Mouse (Mus musculus): Measurements from ENCODE around the gene Plaa. TPM values are rescaled to one million over a fixed set of nuclear protein-coding genes. Genes with fewer than 3 reads are reported as not detected.
"Not testable (repeated sequence)": the region's sequence is repeated elsewhere in the genome, so short reads cannot be mapped to it uniquely, and the experiment has no call there.

Plaa gene
- 10 to 100 TPM; 49.9 to 52.3 TPM for total RNA-seq (2021)

GRCm38 (mm10) chr4:94603031-94603629 is at the start of gene Plaa:
TSS of gene Plaa (minus strand) at chr4:94603244.
- peak; percentile 90 for DNase-seq

GRCm38 (mm10) chr4:94650426-94651175 is 47.6 kb upstream of the Plaa start:
- not testable (repeated sequence) for DNase-seq

- DNase-seq, result no peak
Observed at GRCm38 (mm10) chr4:94649920-94650319, 46.9 kb upstream of the Plaa start, which contains the start of gene Lrrc19. TSS of gene Lrrc19 (minus strand) at chr4:94650144.

- DNase-seq, result no peak
Observed at GRCm38 (mm10) chr4:94643141-94643540, 40.1 kb upstream of the Plaa start.

GRCm38 (mm10) chr4:94620077-94620476 is 17.0 kb upstream of the Plaa start:
- no peak for DNase-seq

GRCm38 (mm10) chr4:94614627-94615006 is 11.6 kb upstream of the Plaa start:
- no peak for DNase-seq

- DNase-seq, result peak; percentile 95
Observed at GRCm38 (mm10) chr4:94613972-94614626, 11.1 kb upstream of the Plaa start, which contains the start of gene Ift74. TSS of gene Ift74 (plus strand) at chr4:94614491.

GRCm38 (mm10) chr4:94610339-94610738 is 7.3 kb upstream of the Plaa start:
- no peak for DNase-seq

- no peak for DNase-seq
Observed at GRCm38 (mm10) chr4:94605591-94605990, 2.5 kb upstream of the Plaa start.

GRCm38 (mm10) chr4:94604452-94605019 is 1.5 kb upstream of the Plaa start:
- DNase-seq, result no peak

- no peak for DNase-seq
Observed at GRCm38 (mm10) chr4:94602496-94603030, 481 bp downstream of the Plaa start.

GRCm38 (mm10) chr4:94601395-94601794 is 1.6 kb downstream of the Plaa start:
- DNase-seq, result no peak

GRCm38 (mm10) chr4:94592709-94593108 is 10.3 kb downstream of the Plaa start:
- DNase-seq, result no peak

- no peak for DNase-seq
Observed at GRCm38 (mm10) chr4:94591765-94592381, 11.2 kb downstream of the Plaa start.

GRCm38 (mm10) chr4:94572677-94573076 is 30.4 kb downstream of the Plaa start:
- DNase-seq, result no peak

GRCm38 (mm10) chr4:94564297-94564696 is 38.7 kb downstream of the Plaa start:
- DNase-seq, result no peak

- no peak for DNase-seq
Observed at GRCm38 (mm10) chr4:94561954-94562648, 40.9 kb downstream of the Plaa start.

- DNase-seq, result no peak
Observed at GRCm38 (mm10) chr4:94560316-94560715, 42.7 kb downstream of the Plaa start.

GRCm38 (mm10) chr4:94559266-94559665 is 43.8 kb downstream of the Plaa start:
- DNase-seq, result no peak

- no peak for DNase-seq
Observed at GRCm38 (mm10) chr4:94557145-94557544, 45.9 kb downstream of the Plaa start.

GRCm38 (mm10) chr4:94556265-94557054 is 46.6 kb downstream of the Plaa start, which contains the start of the genes Gm10306 and Caap1:
TSS of gene Gm10306 (plus strand) at chr4:94556546.
TSS of gene Caap1 (minus strand) at chr4:94556796.
- DNase-seq, result peak; percentile 96

All from heart, postnatal 4 days (tissue).